Mouse (Mus musculus) olfactory bulb, adult 2 months (tissue): ENCODE measurements at regions not wholly inside any gene's neighbourhood (a gene's known extent, or its start where the extent isn't known, plus 50 kb on each side); places are given as distances from the start of the nearest gene placed in this dataset.

ENCODE experiments used
- CTCF ChIP-seq: fragments of 200-500 bp; IDR thresholded peaks from 2 replicates; pipeline ENCODE4 v1.5.1; 2012; ENCODE audit warnings: low read depth, mild to moderate bottlenecking, low read length, moderate library complexity; ENCODE audit not compliant: insufficient read depth
- POLR2A ChIP-seq: fragments of 200-500 bp; IDR thresholded peaks from 2 replicates; pipeline ENCODE4 v1.6.1; 2012; ENCODE audit warnings: mild to moderate bottlenecking, low read depth, low read length, moderate library complexity; ENCODE audit not compliant: insufficient read depth

DNA sequence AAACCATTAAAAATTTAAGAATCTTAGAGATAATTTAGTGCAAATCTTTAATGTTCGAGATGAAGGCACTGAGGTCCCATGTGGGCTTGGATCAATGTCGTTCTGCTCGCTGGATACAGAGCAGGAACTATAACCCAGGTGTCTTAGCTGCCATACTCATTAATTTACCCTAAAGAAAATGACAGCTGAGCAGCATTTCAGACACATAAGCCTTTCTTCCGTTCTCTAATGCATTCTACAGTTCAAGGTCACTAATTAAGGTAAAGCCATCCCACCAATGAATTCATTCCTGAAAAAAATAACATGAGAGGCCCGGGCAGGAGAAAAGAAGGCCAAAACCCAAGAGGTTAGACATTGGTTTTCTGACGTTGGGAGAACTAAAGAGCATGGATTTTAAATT lies 670.3 kb downstream of the Basp1 start:
- TF ChIP-seq POLR2A = no peak
- TF ChIP-seq CTCF = no peak
